Mouse (Mus musculus): ENCODE data around the gene Snapc2.
A peak's percentile ranks its signal among the peaks of the same experiment; 100 is the strongest.
"Not testable (repeated sequence)": the region's sequence is repeated elsewhere in the genome, so short reads cannot be mapped to it uniquely, and the experiment has no call there.

Gene Snapc2

DNA sequence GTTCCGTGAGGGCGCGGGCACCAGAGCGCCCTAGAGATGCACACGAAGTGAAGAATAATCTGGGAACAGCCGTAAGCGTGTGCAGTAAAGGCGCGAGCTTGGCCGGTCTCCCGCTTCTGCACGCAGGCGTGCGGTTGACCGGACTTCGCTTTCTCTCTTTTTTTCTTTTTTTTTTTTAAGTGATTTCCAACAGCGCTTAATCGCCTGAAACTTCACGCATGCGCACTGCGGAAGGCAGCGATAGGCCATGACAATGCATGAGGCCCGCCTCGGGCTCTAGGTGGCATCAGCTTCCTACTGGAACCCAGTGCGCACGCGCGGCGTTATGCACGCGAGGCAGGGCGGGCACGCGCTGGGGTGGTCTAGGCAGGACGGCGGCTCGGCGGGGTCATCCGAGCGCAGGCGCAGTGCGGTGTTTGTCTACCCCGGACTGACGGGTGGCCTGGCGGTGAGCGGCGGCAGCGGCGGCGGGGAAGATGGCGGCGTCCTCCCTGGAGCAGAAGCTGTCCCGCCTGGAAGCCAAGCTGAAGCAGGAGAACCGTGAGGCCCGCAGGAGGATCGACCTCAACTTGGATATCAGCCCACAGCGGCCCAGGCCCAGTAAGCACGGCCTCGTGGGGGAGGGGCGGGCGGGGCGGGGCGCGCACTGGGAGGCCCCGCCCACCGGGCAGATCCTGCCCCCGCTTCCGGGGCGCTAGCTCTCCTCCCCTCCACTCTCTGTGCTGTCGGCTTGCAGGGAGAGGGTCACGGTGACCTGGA is 14.3 kb upstream of the Snapc2 start, which contains the start of the genes Map2k7 and Gm49320:
Map2k7 (plus strand) TSS at position 307 of the 759 bp plus-strand sequence.
Gm49320 (plus strand) TSS at position 432 of the 759 bp plus-strand sequence.
- DNase-seq: peak; percentile 100

DNA sequence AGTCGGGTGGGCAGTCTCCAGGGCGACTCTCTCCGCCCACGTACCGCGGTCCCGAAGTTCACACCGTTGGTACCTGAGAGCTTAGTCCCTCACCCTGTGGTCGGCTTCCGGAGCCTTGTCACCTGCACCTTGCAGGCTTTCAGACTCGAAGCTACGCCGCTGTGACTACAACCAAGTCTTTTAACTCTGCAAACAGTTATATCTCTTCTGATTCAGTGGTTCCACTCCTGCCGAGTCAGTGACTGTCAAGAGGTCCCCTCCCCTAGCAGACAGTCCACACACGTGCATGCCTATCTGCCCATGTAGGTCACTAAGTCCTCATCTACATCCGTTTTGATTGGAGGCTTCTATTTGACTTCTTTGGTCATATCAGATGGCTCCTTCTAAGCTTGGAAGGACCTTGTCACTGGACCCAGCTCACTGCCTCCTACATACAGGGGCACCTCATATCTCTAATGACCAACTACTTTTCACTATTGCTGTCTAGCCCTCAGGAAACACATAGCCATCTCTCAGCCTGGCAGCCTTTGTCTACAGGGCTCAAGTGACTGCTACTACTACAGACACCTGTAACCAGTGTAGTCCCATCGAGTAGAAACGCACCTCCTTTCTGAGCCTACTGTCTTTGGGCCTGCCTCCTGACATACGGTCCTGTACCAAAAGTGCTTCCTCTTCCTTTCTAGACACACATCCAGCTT is 13.5 kb upstream of the Snapc2 start:
- DNase-seq: no peak

DNA sequence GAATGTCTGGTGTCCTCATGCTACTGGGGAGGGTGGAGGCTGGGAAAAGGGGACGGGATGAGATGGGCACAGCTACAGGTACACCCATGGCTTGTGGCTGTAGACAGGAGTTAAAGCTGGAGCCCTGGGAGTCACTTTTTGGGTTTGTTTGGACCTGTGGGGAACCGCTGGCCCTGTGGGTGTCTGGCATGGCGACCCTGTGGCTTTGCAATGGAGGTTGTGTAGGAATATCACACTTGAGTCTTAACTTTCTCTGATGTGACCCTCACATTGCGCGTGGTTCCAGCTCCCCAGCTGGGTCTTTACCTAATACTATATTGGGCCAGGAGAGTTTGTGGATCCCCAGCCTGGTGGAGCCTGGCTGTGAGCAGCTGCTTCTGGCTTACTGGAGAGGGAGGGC is 7.8 kb upstream of the Snapc2 start:
- DNase-seq: no peak

DNA sequence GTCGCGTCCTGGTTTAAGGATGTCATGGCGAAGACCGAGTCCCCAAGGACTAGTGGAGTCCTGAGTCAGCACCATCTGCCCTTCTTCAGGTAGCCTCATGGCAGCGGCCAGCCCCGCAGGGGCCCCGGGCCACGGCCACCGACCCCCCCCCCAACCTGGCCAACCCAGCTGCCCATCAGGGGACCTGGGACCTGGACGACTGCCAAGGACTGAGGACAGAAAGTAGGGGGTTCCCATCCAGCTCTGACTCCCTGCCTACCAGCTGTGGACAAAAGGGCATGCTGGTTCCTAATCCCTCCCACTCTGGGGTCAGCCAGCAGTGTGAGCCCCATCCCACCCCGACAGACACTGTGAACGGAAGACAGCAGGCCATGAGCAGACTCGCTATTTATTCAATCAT is 7.1 kb upstream of the Snapc2 start:
- no peak for DNase-seq

DNA sequence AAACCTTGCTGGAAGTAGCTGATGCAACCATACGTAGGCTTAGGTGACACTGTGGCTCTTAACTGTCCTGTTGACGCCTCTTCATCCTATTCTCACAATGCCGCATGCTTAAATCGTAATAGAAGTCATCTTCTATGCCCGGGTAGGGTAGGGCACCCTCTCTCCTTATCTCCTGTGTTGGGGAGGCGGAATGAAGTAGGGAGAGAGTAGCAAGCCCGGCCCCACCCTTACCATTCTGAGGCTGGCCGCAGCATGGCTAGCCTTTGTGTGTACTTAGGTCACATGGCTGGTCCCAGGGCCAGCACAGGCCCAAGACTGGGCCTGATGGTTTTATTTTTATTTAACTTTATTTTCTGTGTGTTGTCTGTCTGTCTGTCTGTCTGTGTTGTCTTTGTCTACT is 5.6 kb upstream of the Snapc2 start:
- DNase-seq: no peak

GRCm38 (mm10) chr8:4247951-4248540 is 4.8 kb upstream of the Snapc2 start, which contains the start of gene Tgfbr3l:
Gene Tgfbr3l, plus strand, starts transcription at chr8:4248214.
- DNase-seq: no peak

GRCm38 (mm10) chr8:4249213-4249612 is 3.7 kb upstream of the Snapc2 start:
- DNase-seq: no peak

- DNase-seq: peak; percentile 85
Observed at GRCm38 (mm10) chr8:4250306-4250970, 2.4 kb upstream of the Snapc2 start.

DNA sequence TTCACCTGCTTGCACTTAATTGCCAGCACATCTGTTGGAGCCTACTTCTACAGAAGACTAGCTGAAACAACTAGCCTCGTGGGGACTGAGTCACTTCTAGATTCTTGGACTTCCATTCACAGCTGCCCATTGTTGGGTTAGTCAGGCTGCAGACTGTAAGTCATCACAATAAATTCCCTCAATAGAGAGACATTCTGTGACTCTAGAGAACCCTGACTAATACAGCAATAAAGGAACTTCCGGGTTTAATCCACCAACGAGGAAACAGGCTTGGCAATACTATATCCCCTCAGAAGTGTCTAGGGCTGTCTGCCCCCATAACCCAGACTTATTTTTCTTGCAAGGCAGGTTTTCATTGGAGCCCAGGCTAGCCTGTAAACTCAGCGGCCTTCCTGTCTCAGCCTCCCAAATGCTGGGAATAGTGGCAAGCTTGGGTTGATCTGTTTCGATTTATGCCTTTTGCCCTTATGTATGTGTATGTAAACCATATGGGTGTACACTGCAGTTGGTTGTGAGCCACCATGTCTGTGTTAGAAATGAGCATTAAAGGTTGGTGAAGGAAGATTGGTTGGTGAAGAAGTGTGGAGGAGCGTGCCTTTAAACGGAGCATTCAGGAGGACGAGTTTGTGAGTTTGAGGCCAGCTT is 642 bp upstream of the Snapc2 start:
- no peak for DNase-seq

DNA sequence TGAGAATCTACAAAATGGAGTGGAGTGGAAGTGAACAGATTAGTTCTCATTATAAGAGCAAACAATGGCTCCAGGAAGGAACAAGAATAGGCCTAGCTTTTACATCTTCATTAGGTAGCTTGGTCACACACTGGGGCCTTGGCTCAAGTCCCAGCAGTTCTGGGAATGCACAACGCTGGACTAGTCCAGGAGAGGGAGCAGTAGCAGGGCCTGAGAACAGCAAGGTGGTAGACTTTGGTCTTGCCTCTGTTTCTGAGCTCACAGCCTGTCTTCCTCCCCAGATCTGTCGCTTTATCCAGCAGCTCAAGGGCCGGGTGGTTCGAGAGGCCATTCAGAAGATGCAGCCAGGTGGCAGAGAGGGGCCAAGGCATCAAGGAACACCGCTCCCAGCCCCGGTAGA is 1.1 kb downstream of the Snapc2 start:
- DNase-seq: peak; percentile 88

- not testable (repeated sequence) for DNase-seq
Observed at GRCm38 (mm10) chr8:4255471-4255870, 2.6 kb downstream of the Snapc2 start.

GRCm38 (mm10) chr8:4256911-4257310 is 4.0 kb downstream of the Snapc2 start:
- no peak for DNase-seq

DNA sequence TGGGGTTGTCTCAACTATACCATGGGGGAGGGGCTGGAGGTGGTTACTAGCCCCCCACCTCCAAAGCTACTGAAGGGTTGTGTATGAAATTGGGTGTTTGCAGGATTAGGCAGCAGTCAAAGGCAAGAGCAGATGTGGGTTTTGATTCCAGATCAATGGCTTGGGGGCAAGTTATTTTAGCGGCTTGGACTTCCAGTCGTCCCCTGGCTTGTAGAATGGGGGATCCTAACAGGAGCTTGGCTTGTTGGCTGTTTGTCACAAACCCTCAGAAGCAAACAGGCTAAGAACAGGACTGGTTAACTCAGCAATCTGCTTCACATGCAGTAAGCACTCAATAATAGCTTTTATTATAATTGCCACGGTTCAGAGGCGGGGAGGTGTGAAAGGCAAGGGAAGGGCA is 4.5 kb downstream of the Snapc2 start:
- DNase-seq: no peak

GRCm38 (mm10) chr8:4258233-4258632 is 5.4 kb downstream of the Snapc2 start:
- peak; percentile 61 for DNase-seq

DNA sequence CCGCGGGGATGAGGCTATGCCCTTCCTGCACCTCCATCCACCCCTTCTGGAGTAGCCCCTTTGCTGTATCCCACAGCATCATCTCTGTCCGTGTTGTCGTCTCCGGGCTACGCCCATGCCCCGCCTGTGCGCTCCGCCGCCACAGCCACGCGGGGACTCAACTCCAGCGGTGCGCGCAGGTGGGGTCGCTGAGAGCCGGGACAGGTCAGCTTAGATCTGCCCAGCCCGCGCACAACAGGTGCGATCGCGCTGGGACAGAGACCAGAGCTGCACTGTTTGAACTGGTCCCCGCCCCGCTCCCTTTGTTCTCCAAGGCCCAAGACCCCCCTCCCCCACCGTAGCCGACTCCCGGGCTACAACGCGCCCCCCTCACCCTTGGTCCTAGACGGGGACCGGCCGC is 5.8 kb downstream of the Snapc2 start:
- peak; percentile 30 for DNase-seq

DNA sequence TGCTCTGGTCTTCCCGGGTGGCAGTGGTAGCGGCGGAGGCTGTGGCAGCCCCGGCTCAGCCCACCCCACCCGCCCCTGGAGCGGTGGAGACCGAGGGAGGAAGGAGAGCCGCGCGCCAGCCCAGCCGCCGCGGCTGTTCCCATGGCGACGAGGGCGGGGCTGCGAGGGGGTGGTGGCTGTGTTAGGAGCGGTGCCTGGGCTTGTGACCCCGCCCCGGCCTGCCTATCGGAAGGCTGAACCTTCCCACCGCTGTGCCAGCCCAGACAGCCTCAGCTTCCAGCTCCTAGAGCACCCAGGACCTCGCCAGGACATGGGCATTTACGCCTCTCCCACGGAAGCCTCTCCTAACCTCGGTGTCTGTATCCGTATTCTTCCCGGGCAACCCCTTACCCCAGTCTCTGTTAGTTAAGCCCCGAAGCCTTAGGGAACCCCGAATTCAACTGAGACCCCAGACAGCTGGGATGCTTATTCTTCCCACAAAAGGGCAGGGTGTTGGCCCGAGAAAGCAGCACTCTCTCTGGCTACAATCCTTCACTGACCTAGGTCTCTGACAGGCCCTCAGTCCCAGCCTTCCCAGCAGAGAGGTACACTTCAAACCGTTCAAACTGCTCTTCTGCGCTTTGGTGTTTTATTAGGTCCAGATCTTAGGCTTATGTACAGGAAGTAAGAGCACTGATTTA is 6.4 kb downstream of the Snapc2 start, which contains the start of gene Ctxn1:
Ctxn1 (minus strand) TSS at position 150 of the 680 bp plus-strand sequence.
- peak; percentile 95 for DNase-seq

- DNase-seq: no peak
Observed at GRCm38 (mm10) chr8:4259805-4260170, 6.9 kb downstream of the Snapc2 start.

- DNase-seq: no peak
Observed at GRCm38 (mm10) chr8:4263105-4263791, 10.4 kb downstream of the Snapc2 start.

- no peak for DNase-seq
Observed at GRCm38 (mm10) chr8:4265160-4265914, 12.5 kb downstream of the Snapc2 start.

DNA sequence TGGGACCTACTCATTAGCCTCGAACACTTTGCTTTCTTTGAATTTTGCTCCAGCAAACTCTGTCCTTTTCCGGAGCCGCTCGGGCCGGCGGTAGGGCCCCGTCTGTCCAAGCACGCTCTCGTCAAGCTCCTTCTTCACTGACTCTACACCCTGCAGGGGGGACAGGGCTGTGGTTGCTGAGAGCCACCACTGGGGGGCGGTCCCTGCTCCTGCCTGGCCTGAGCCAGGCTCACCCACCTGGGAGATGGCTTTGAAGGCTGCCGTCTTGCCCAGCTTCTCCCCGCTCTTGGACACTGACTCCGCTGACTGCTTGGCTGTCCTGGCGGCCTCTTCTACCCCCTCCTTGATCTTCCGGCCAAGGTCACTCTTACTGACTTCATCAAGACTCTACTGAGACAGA is 14.7 kb downstream of the Snapc2 start:
- DNase-seq: peak; percentile 36

- no peak for DNase-seq
Observed at GRCm38 (mm10) chr8:4269609-4270008, 16.7 kb downstream of the Snapc2 start.

Data from kidney, adult 9 months (tissue).